Mouse (Mus musculus): ENCODE results near the gene Sde2.
"Not testable (repeated sequence)": the region's sequence is repeated elsewhere in the genome, so short reads cannot be mapped to it uniquely, and the experiment has no call there.

Gene Sde2

GRCm38 (mm10) chr1:180835273-180836015 is 15.5 kb upstream of the Sde2 start:
- DNase-seq, result no peak

- not testable (repeated sequence) for DNase-seq
Measured at GRCm38 (mm10) chr1:180836467-180836866, 14.5 kb upstream of the Sde2 start.

- no peak for DNase-seq
Measured at GRCm38 (mm10) chr1:180837186-180837585, 13.7 kb upstream of the Sde2 start.

DNA sequence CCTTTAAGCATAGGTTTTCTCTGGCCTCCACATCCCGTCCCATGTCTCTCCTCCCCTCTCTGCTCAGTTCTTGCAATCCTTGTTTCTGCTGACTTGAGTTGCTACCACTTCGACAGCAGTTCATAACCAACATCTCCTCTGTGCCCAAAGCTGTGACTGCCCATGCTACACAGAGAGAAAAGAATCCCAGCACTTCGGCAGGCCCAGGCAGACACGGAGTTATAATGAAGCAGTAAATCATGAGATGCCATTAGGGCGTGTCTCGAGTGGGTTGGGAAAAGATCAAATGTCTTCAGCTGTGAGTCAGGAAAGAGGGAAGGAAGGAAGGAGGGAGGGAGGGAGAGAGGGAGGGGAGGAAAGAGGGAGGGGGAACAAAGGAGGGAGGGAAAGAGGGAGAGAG is 12.9 kb upstream of the Sde2 start:
- DNase-seq, result no peak

DNA sequence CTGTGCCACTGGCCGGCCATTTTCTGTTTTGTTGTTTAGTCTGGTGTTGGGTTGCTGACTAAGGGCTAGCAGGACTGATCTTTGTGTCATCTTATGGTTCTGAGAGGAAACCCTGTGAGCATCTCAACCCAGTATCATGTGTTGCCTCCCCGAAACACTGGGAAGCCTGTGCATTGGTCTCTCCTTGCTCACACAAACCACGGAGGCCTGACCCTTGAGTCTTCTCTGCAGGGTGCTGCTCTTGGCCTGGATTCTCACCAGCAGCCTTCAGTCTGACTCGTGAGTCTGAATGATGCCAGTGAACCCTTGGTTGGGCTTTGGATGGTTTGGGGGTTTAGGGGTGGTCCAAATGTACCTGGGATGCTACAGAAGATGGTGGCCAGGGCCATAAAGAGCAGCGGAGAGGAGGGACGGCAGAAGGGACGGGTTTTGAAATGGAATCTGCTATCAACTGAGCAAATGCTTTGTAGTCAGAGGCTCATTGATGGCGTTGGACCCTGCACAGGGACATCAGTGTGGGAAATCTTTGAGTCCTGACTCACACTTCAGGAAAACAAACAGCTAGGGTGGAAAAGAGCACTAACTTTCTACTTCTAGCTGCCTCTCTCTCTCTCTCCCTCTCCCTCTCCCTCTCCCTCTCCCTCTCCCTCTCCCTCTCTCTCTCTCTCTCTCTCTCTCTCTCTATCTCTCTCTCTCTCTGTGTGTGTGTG is 11.6 kb upstream of the Sde2 start:
- DNase-seq, result no peak

GRCm38 (mm10) chr1:180841561-180842300 is 9.2 kb upstream of the Sde2 start:
- DNase-seq, result no peak

- peak; percentile 83 for DNase-seq
Measured at GRCm38 (mm10) chr1:180848114-180848510, 2.8 kb upstream of the Sde2 start.

- peak; percentile 56 for DNase-seq
Measured at GRCm38 (mm10) chr1:180848511-180849241, 2.3 kb upstream of the Sde2 start.

DNA sequence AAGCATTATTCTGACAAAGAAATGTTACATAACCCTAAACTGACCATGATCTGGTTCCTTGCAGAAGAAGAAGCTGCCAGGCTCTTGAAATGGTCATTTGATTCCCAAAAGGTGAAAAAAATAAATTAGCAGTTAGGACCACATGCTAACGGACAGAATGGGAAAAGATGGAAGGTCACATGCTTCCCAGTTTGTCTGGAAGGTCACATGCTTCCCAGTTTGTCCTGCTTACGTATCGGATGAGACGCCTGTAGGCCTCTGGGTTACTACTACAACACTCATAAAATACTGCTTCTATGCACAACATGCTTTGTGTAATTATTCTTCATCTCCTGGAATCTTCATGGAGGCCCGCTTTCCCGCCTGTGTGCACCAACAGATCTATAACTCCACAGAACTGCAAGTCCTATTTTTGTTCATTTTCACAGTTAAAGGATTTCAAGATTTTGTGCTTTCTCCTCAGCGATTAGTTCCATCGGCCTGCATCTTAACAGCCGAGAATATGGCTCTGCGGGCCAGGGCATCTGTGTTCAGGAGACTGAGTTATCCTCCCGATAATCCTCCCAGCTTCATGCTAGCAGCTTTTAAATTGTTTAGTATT is 1.1 kb upstream of the Sde2 start:
- DNase-seq, result peak; percentile 19

GRCm38 (mm10) chr1:180858763-180859162 is 7.8 kb downstream of the Sde2 start:
- DNase-seq, result no peak

- no peak for DNase-seq
Measured at GRCm38 (mm10) chr1:180860030-180860429, 9.1 kb downstream of the Sde2 start.

- no peak for DNase-seq
Measured at GRCm38 (mm10) chr1:180863606-180864005, 12.7 kb downstream of the Sde2 start.

- no peak for DNase-seq
Measured at GRCm38 (mm10) chr1:180866001-180866400, 15.1 kb downstream of the Sde2 start.

DNA sequence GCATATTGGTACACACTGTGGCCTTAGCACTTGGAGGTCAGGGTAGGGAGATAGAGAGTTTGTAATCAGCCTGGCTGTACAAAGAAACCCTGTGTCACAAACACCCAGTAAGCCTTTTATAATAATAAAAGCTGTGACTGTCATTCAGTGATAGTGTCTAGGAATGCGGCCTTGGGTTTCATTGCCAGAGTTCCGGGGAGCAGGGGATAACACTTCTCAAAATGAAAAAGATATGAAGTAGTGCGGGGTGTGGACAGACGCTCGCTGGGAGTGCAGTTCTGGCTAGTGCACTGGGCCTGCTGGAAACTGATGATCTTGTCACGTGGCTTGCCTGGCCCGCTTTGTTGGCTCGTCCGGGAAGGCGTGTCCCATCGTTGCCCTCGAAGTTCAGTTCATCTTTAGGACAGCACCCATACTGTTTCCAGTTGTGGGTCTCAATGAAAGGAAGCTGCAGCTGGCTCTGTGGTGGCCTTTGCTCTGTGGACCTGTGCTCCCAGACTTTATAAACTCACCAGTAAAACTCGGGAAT is 19.3 kb downstream of the Sde2 start:
- DNase-seq, result no peak

DNA sequence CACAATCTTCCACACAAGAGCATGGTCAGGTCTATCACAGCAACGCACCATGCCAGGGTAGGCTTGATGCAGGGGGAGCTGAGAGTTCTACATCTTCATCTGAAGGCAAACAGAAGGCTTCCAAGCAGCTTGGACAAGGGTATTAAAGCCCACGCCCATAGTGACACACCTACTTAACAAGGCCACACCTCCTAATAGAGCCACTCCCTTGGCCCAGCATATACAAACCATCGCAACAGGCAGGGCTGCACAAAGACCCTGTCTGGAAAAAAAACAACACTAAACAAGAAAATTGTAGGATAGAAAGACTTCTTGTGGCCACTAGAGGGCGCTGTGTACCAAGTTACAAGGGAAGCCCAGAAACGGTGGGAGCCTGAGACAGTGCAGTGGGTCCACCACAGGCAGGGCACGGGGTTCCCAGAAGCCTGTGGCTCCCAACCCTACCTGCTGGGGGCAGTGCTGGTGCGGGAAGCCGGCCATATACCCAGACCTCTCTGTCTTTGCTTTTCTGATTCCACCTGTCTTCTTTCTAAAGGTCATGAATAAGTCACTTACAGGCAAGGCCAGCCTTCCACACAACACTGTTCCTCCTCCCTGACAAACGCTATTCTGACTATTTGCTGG is 23.0 kb downstream of the Sde2 start:
- no peak for DNase-seq

DNA sequence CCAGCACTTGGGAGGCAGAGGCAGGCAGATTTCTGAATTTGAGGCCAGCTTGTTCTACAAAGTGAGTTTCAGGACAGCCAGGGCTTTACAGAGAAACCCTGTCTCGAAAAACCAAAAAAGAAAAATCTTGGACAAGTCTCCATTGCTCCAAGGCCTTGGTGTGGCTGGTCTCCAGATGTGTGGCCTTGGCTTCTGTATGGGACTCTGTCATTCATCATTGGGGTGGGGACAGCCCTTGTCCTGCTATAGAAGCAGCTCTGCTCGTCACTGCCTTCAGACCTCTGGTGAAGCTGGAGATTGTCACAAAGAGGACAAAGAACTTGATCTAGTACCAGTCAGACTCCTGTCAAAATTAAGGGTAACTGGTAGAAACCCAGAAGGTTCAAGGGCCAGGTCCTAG is 23.7 kb downstream of the Sde2 start:
- no peak for DNase-seq

GRCm38 (mm10) chr1:180875126-180875525 is 24.2 kb downstream of the Sde2 start:
- DNase-seq, result no peak

- DNase-seq, result no peak
Measured at GRCm38 (mm10) chr1:180877466-180877865, 26.5 kb downstream of the Sde2 start.

- no peak for DNase-seq
Measured at GRCm38 (mm10) chr1:180881768-180882167, 30.8 kb downstream of the Sde2 start.

DNA sequence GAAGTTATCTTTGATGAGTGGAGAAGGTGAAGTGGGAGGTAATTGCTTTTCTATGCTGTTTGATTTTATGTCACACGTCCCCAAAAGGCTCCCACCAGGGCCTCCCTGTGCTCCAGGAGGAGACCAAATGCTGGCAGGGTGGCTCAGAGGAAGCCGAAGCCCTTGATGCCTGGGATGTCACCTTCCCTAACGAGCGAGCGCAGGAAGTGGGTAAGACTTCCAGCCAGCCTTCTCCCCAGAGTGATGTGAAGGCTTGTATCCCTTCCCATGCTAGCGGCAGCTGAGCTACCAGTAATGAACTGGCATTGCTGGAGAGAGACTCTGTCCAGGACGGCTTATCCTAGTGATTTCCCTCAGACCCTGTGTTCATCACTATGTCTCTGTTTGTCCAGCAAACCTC is 32.8 kb downstream of the Sde2 start:
- no peak for DNase-seq

DNA sequence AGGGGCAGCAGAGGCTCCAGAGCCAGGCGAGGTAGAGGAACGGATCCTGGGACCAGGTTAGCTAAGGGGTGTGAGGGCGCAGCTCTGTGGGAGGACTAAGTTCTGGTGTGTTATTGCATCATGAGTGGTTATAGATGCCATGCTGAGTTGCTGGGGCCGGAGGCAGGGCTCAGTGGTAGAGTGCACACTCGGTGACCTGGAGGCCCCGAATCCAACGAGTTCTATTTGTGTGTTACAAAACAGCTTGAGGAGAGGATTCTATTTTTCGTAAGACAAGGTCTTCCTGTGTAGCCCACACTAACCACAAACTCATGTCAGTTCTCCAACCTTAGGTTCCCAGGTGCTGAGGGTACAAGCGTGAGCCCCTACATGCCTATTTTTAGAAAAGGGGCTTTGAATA is 33.6 kb downstream of the Sde2 start:
- DNase-seq, result no peak

GRCm38 (mm10) chr1:180888556-180889042 is 37.7 kb downstream of the Sde2 start:
- peak; percentile 65 for DNase-seq

Measured in kidney, adult 11 months (tissue).